Mouse (Mus musculus): ENCODE results near the gene Nr6a1. TPM values are rescaled to one million over a fixed set of nuclear protein-coding genes. Genes with fewer than 3 reads are reported as not detected.

The Nr6a1 gene
- polyA plus RNA-seq, 1 experiment = 0.74 TPM

DNA sequence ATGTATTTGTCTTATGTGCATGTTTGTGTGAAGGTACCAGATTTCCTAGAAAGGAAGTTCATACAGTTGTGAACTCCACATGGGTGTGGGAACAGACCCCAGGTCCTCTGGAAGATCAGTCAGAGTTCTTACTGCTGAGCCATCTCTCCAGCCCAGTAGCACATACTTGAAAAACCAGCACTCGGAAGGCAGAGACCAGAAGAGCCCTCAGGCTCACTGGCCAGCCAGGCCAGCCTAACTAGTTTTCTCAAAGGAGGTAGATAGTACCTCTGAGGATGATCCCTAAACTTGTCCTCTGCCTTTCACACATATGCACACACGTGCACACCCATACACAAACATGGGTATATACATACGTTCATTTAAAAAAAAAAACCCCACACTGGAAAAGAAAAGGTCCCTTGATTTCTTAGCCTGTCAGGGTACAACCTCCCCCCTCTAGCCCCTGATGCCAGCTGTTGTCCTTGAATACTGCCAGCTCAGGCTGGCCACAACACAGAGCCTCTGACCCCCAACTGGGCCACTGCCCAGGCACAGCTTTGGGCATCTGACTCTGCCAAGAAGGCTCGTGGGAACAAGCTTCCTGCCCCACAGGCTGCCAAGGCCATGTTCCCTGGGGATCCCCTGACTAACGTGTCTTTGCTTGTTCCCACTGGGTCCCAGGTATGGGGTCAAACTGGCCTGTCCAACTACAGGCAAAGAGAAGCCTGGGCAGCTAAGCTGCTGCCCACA, 25.8 kb upstream of the Nr6a1 start:
- Histone ChIP-seq H3K4me3 (ENCODE audit: insufficient read depth, poor library complexity, severe bottlenecking) (no peak overlapping the region), H3K79me3 (ENCODE audit: low read depth) (no peaks in the 10 kb centered on the region), H3K27me3 (ENCODE audit: control insufficient read depth, insufficient read depth, insufficient read length) (no peaks in the 10 kb centered on the region), H3K36me3 (ENCODE audit: control insufficient read depth, insufficient read depth) (no peaks in the 10 kb centered on the region), H3K79me2 (ENCODE audit: control insufficient read depth, insufficient read depth) (no peaks in the 10 kb centered on the region), H3ac (ENCODE audit: control insufficient read depth, insufficient read length, low read depth) (no peak overlapping the region)
- no peak for TF ChIP-seq CTCF (IDR thresholded peaks at IDR 0.05; ENCODE audit: control insufficient read depth, insufficient read depth, insufficient read length)
- TF ChIP-seq MYOG (IDR thresholded peaks at IDR 0.05; ENCODE audit: control insufficient read depth, extremely low read depth, insufficient read length) = no peak
- no peak for TF ChIP-seq MAX (IDR thresholded peaks at IDR 0.05)
- TF ChIP-seq FOSL1 (IDR thresholded peaks at IDR 0.05; ENCODE audit: insufficient read depth, low read length, poor library complexity, severe bottlenecking) = no peak
- TF ChIP-seq USF1 (IDR thresholded peaks at IDR 0.05; ENCODE audit: low read depth) = no peak
- no peak for TF ChIP-seq MYOD1 (IDR thresholded peaks at IDR 0.05; ENCODE audit: control insufficient read depth, insufficient read length, low read depth)
- TF ChIP-seq CEBPB (IDR thresholded peaks at IDR 0.05; ENCODE audit: low read depth) = no peak

- no peak overlapping the region for H3ac ChIP-seq (ENCODE audit: control insufficient read depth, insufficient read length, low read depth)
- TF ChIP-seq CEBPB (IDR thresholded peaks at IDR 0.05; ENCODE audit: low read depth) = no peak
- TF ChIP-seq FOSL1 (IDR thresholded peaks at IDR 0.05; ENCODE audit: insufficient read depth, low read length, poor library complexity, severe bottlenecking) = no peak
- TF ChIP-seq MYOD1 (IDR thresholded peaks at IDR 0.05; ENCODE audit: control insufficient read depth, insufficient read length, low read depth) = no peak
- TF ChIP-seq USF1 (IDR thresholded peaks at IDR 0.05; ENCODE audit: low read depth) = no peak
- TF ChIP-seq CTCF (IDR thresholded peaks at IDR 0.05; ENCODE audit: control insufficient read depth, insufficient read depth, insufficient read length) = no peak
- no peak for TF ChIP-seq MAX (IDR thresholded peaks at IDR 0.05)
- TF ChIP-seq MYOG (IDR thresholded peaks at IDR 0.05; ENCODE audit: control insufficient read depth, extremely low read depth, insufficient read length) = no peak
- H3K27me3 ChIP-seq (ENCODE audit: control insufficient read depth, insufficient read depth, insufficient read length) = no peaks in the 10 kb centered on the region
- no peaks in the 10 kb centered on the region for H3K79me2 ChIP-seq (ENCODE audit: control insufficient read depth, insufficient read depth)
- no peaks in the 10 kb centered on the region for H3K36me3 ChIP-seq (ENCODE audit: control insufficient read depth, insufficient read depth)
- no peak overlapping the region for H3K4me3 ChIP-seq (ENCODE audit: insufficient read depth, poor library complexity, severe bottlenecking)
- H3K79me3 ChIP-seq (ENCODE audit: low read depth) = no peaks in the 10 kb centered on the region
Measured at GRCm38 (mm10) chr2:38950281-38950719, 22.8 kb upstream of the Nr6a1 start.

GRCm38 (mm10) chr2:38947566-38947965, 20.1 kb upstream of the Nr6a1 start:
- Histone ChIP-seq H3K79me3 (ENCODE audit: low read depth) (no peaks in the 10 kb centered on the region), H3K79me2 (ENCODE audit: control insufficient read depth, insufficient read depth) (no peaks in the 10 kb centered on the region), H3K4me3 (ENCODE audit: insufficient read depth, poor library complexity, severe bottlenecking) (no peak overlapping the region), H3K27me3 (ENCODE audit: control insufficient read depth, insufficient read depth, insufficient read length) (no peaks in the 10 kb centered on the region), H3ac (ENCODE audit: control insufficient read depth, insufficient read length, low read depth) (no peak overlapping the region), H3K36me3 (ENCODE audit: control insufficient read depth, insufficient read depth) (no peaks in the 10 kb centered on the region)
- no peak for TF ChIP-seq USF1 (IDR thresholded peaks at IDR 0.05; ENCODE audit: low read depth)
- no peak for TF ChIP-seq FOSL1 (IDR thresholded peaks at IDR 0.05; ENCODE audit: insufficient read depth, low read length, poor library complexity, severe bottlenecking)
- no peak for TF ChIP-seq CEBPB (IDR thresholded peaks at IDR 0.05; ENCODE audit: low read depth)
- TF ChIP-seq MYOG (IDR thresholded peaks at IDR 0.05; ENCODE audit: control insufficient read depth, extremely low read depth, insufficient read length) = no peak
- no peak for TF ChIP-seq MAX (IDR thresholded peaks at IDR 0.05)
- no peak for TF ChIP-seq MYOD1 (IDR thresholded peaks at IDR 0.05; ENCODE audit: control insufficient read depth, insufficient read length, low read depth)
- no peak for TF ChIP-seq CTCF (IDR thresholded peaks at IDR 0.05; ENCODE audit: control insufficient read depth, insufficient read depth, insufficient read length)

- Histone ChIP-seq H3K36me3 (ENCODE audit: control insufficient read depth, insufficient read depth) (no peaks in the 10 kb centered on the region), H3K4me3 (ENCODE audit: insufficient read depth, poor library complexity, severe bottlenecking) (no peak overlapping the region), H3K79me2 (ENCODE audit: control insufficient read depth, insufficient read depth) (no peaks in the 10 kb centered on the region), H3ac (ENCODE audit: control insufficient read depth, insufficient read length, low read depth) (no peak overlapping the region), H3K79me3 (ENCODE audit: low read depth) (no peaks in the 10 kb centered on the region), H3K27me3 (ENCODE audit: control insufficient read depth, insufficient read depth, insufficient read length) (no peaks in the 10 kb centered on the region)
- no peak for TF ChIP-seq CEBPB (IDR thresholded peaks at IDR 0.05; ENCODE audit: low read depth)
- TF ChIP-seq FOSL1 (IDR thresholded peaks at IDR 0.05; ENCODE audit: insufficient read depth, low read length, poor library complexity, severe bottlenecking) = no peak
Measured at GRCm38 (mm10) chr2:38944460-38945161, 17.1 kb upstream of the Nr6a1 start.

GRCm38 (mm10) chr2:38943977-38944376, 16.5 kb upstream of the Nr6a1 start:
- Histone ChIP-seq H3K4me3 (ENCODE audit: insufficient read depth, poor library complexity, severe bottlenecking) (no peak overlapping the region), H3K79me2 (ENCODE audit: control insufficient read depth, insufficient read depth) (no peaks in the 10 kb centered on the region), H3ac (ENCODE audit: control insufficient read depth, insufficient read length, low read depth) (no peak overlapping the region), H3K27me3 (ENCODE audit: control insufficient read depth, insufficient read depth, insufficient read length) (no peaks in the 10 kb centered on the region), H3K36me3 (ENCODE audit: control insufficient read depth, insufficient read depth) (no peaks in the 10 kb centered on the region), H3K79me3 (ENCODE audit: low read depth) (no peaks in the 10 kb centered on the region)
- TF ChIP-seq USF1 (IDR thresholded peaks at IDR 0.05; ENCODE audit: low read depth) (no peak), FOSL1 (IDR thresholded peaks at IDR 0.05; ENCODE audit: insufficient read depth, low read length, poor library complexity, severe bottlenecking) (no peak), MAX (IDR thresholded peaks at IDR 0.05) (no peak), CEBPB (IDR thresholded peaks at IDR 0.05; ENCODE audit: low read depth) (no peak), CTCF (IDR thresholded peaks at IDR 0.05; ENCODE audit: control insufficient read depth, insufficient read depth, insufficient read length) (no peak), MYOD1 (IDR thresholded peaks at IDR 0.05; ENCODE audit: control insufficient read depth, insufficient read length, low read depth) (no peak)
